Mouse (Mus musculus) CD4-positive, CD25-positive, alpha-beta regulatory T cell, adult 2 months (primary cell): ENCODE data around the gene Atp6v1b1.
"Not testable (repeated sequence)": the region's sequence is repeated elsewhere in the genome, so short reads cannot be mapped to it uniquely, and the experiment has no call there.

ENCODE experiments used
- DNase-seq: peaks from one replicate; pipeline ENCODE4 v3.0.0-alpha.2; 2012; ENCODE audit warnings: low read depth, low spot score

Gene Atp6v1b1

DNA sequence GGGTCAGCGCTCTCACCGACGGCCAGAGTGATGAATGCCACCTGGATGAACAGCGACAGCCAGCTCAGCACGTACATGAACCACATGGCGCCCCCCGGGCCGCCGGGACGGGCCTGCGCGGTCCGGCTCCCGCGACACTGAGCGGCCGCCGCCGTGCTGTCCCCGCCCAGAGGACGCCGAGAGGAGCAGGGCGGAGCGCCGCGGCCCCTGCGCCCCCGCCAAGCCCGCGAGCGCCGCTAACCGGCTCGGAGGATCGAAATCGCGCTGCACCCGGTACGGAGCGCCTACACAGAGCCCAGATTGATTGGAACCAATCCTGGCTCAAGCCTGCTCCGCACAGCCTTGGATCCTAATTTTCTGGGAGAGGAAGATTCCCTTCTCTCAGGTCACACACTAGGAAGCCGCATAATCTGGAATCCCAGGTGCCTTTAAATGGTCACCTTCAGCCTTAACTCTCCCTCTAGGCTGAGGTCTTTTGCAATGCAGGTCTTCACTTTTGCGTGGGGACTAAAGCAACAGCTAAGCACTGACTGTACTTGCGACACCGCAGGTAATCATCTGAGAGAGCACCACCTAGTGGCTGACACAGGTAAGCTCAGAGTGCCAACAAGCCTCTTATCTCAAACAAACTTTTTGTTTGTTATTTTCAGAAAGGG, 33.0 kb downstream of the Atp6v1b1 start, which contains the start of gene Tex261:
Gene Tex261, minus strand, starts transcription at position 176 of the 656 bp plus-strand sequence.
- DNase-seq: peak; percentile 94

DNA sequence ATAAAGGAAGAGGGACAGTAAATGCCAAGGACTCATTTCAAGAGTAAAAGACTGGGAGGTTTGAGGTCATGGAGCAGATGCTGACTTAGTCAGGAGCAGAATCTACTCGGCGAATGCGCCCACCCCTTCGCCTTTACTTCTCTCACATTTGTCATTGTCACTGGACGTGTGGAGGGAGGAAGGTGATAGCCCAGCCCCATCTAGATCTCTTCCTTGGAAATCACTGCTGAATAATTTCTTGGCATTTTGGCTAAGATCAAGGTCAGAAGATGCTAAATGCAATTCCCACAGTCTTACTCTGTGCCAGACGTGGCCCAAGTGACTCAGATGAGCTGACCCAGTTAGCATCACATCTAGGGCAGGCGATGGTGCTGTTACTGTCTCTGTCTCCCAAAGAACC, 35.5 kb downstream of the Atp6v1b1 start:
- no peak for DNase-seq

DNA sequence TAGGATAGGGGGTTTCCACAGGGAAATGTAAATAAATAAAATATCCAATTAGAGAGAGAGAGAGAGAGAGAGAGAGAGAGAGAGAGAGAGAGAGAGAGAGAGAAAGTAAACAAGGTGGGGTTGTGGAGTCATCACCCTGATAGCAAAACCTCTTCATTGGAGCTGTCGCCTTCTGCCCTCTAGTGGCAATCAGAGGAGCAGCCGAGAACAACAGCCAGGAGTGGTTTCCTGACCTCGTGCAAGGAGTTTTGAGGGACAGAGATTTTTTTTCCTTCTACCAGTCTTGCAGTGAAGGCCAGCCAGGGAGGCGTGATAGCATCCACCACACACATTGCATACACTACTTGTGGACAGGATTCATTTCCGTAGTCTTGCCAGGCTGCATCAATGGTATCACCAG, 36.2 kb downstream of the Atp6v1b1 start:
- DNase-seq: peak; percentile 79

DNA sequence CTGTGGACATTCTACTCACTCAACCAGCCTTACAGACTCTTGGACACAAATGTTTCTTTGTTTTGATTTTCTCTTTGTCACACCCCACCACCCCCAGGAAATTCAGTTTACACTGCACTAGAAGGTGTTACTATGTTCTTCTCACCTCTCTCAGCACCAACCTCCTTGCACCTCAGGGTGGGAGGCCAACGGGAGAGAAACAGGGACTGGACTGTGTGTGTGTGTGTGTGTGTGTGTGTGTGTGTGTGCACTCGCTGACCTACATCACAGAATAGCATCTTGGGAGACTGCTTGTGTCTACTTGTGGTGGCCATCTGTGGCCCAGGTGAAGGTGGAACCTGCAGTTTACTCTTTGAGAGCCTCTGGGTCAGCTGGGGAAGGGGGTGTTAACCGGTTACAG, 43.6 kb downstream of the Atp6v1b1 start:
- no peak for DNase-seq

DNA sequence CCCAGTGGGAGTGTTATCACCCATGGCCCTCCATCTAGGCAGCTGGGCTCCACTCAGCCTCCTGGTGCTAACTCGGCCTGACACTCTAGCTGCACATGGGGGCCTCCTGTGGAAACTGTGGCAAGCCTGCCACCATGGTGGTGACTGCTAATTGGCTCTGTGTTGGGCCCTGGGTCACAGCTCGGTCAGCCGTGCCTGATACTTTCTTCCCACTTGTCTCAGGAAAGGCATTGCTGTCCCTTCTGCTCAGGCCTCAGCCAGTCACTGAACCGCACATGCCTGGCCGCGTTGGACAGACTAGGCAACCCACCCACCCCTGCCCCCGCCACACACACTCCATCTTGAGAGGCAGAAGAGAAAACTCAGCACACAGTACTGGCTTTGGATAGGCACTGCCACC, 45.8 kb downstream of the Atp6v1b1 start:
- DNase-seq: no peak

DNA sequence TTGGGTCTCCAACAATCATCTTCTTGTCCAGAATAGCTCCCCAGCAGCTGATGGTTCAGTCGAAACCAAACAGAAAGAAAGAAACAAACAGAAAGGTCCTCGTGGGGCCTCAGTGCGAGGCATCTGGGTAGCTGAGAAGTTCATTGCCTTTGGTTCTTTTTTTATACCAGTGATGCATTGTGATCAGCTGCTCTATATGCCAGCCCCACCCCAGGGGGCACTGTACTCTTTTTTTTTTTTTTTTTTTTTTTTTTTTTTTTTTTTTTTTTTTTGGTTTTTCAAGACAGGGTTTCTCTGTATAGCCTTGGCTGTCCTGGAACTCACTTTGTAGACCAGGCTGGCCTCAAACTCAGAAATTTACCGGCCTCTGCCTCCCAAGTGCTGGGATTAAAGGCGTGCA, 47.7 kb downstream of the Atp6v1b1 start:
- DNase-seq: not testable (repeated sequence)

DNA sequence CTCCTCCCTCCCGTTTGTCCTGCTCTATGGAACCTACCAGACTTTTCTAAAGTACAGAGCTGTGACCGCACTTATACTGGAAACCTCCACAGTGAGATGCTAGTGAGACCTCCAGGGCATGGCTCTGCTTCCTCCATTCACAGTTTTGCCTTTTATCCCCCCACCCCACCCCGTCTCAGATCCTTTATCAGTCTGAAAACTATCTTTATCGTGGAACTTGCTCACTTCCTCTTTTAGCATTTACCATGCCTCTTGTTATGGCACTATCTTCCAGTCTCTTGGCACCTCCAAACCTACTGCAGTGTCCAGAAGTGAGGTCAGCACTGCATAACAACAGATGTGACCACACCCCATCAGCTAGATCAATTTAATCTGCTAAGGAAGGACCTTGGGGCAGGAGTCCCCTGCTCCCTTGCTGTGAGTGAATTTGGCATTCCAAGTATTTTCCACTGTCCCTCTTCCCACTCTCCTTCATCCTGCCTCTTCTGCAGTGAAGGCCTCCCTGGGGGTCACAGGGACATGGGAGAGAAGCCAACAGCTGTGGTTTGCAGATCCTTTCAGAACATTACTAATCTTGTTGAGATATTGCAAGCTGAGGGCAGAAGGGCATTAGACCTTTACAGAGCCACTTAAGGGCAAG, 48.6 kb downstream of the Atp6v1b1 start:
- no peak for DNase-seq

DNA sequence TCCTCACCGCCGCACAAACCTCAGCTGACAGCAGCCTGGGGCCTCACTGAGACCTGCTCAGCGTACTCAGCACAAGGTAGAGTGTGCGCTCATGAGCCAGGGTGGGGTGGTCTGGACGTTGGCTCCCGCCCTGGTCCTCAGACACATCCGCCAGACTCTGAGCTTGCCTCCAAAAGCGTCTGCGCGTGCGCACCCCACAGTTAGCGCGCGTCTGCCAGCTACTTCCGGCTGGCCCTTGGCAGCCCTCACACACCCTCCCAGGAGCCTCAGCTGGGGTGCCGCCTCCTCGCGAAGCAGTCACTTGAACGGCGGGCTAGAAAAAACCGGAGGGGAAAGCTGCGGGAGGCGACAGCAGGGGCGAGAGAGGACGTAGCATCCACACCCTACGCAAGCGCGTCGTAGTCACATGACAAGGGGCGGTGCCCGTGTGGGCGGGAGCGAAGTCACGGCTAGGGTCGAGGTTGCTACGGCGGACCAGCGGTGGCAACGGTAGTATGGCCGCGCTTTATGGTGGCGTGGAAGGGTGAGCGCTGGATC, 52.0 kb downstream of the Atp6v1b1 start, which contains the start of gene Nagk:
Gene Nagk, plus strand, starts transcription at position 223 of the 537 bp plus-strand sequence.
- DNase-seq: peak; percentile 97

DNA sequence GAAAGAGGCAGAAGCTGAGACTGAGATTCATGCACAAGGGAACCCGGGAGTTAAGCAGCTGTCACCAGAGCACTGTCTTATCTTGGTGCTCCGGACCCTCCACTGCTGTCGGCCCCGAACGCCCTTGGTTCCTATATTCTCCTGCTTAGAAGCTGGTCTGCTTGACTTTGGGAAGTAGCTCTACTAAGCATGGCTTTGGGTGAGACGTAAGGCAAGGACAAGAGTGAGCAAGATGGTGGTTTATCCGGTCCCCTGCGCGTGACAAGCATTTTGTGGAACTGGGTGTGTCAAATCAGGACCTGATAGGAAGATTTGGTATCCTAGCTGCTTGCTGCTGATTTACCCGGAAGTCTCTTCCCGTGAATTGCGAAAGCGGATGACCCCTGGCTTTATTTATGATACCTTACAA, 52.7 kb downstream of the Atp6v1b1 start:
- DNase-seq: peak; percentile 51

DNA sequence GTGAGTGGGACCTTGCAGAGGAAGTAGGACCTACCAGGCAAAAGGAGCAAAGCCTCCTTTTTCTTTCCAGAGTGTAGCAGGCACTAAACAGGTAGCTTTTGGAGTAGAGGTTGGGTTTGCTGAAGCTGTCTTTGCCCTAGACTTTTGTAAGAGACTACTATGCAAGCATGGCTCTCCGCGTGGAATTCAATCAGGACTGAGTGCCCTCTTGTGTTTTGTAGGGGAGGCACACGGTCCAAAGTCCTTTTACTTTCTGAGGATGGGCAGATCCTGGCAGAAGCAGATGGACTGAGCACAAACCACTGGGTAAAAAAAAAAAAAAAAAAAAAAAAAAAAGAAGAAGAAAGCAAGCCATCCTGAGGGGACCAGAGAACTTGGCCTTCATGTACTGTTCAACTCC, 53.9 kb downstream of the Atp6v1b1 start:
- no peak for DNase-seq

DNA sequence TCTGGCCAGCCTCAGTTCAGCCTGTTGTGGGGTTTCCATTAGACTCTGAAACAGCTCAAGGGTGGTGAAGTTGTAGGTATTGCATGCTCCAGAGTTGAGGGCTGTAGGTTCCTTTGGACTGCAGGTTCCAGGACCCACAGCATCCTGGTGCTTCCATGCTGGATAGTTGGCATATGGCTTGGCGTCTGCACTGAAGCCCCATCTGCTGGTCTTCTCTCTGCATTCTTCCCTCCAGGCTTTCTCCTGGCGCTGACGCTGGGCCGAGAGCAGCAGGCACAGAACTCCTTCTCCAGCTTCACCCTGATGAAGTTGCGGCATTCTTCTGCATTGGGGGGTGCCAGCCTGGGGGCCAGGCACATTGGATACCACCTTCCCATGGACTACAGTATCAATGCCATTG, 59.2 kb downstream of the Atp6v1b1 start:
- DNase-seq: no peak

DNA sequence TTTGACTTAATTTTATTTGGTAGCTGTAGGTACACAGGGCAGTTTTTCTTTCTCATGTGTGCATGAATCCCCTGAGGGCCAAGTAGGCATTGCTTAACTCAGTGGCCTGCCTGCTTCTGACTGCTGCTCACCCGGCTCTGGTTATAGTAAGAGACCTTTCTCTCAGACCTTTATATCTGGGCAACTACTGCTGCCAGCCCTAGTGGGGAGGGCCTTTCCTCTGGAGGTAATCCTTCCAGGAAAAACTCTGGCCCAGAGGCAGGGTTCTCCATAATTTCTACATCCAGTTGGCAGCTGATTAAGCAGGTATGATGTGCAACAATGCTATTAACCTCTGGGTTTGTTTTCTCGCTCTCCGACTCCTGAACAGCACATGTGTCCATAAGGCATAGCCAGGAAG, 60.1 kb downstream of the Atp6v1b1 start:
- no peak for DNase-seq
